27 mouse cellular contexts compared by ENCODE assay signal in the genomic region with DNA sequence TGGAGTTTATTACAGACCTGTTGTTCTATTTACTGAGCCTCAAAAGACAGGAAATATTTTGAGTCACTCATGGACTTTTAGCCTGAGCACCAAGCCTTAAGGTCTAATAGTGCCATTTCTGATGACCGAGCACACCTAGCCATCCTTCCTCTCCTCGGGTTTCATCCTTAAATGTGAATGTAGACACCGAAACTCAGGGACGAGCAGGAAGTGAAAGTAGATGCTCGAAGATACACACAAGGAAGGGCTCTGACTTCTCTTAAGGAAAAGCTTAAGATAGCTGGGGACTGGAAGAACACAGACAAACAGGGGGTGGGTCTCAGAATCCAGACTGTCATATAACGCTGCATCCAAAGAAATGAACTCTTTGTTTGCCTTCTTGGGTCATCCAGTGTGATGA. TPM values are rescaled to one million over a fixed set of nuclear protein-coding genes. Genes with fewer than 3 reads are reported as not detected.
DNase-seq lines count a peak whose midpoint lies in the region; ATAC-seq and TF ChIP-seq lines count a peak whose summit lies in the region.
"Had no signal": no experiment of that assay in that cellular context is flagged by ENCODE, and none has a peak within 500 bp of the region (broad histone marks: within the 10 kb centered on the region; RNA-seq: fewer than 3 reads in every experiment).

No protein-coding gene starts in this region.

- no peak overlapping the region for H3K4me2 ChIP-seq in midbrain, embryonic 11.5 days
- H3K4me2 ChIP-seq in midbrain, postnatal 0 days (ENCODE audit: low read depth, low read length, poor library complexity, severe bottlenecking): no peak overlapping the region
- H3K4me2 ChIP-seq in forebrain, embryonic 15.5 days (replicated peaks): no peak overlapping the region
- H3K4me2 ChIP-seq in liver, embryonic 11.5 days: no peak overlapping the region
- H3K4me2 ChIP-seq: embryonic facial prominence, embryonic 13.5 days; embryonic facial prominence, embryonic 15.5 days; forebrain, embryonic 12.5 days had no signal

- H3K9me3 ChIP-seq in midbrain, embryonic 11.5 days (ENCODE audit: control insufficient read depth, low read length): no peaks in the 10 kb centered on the region
- H3K9me3 ChIP-seq in midbrain, postnatal 0 days (ENCODE audit: low read length): no peaks in the 10 kb centered on the region
- H3K9me3 ChIP-seq in forebrain, embryonic 15.5 days: no peaks in the 10 kb centered on the region
- H3K9me3 ChIP-seq in liver, embryonic 11.5 days (ENCODE audit: control insufficient read depth, low read length): no peaks in the 10 kb centered on the region
- H3K9me3 ChIP-seq: embryonic facial prominence, embryonic 13.5 days; embryonic facial prominence, embryonic 15.5 days; forebrain, embryonic 10.5 days; forebrain, embryonic 12.5 days; G1E had no signal

- DNase-seq in midbrain, embryonic 11.5 days (ENCODE audit: low spot score, missing footprints): peak; percentile 44
- no peak for DNase-seq in midbrain, postnatal 0 days (ENCODE audit: low spot score)
- DNase-seq in thymus, postnatal 36 days: no peak
- DNase-seq in liver, embryonic 11.5 days (ENCODE audit: low spot score): no peak
- DNase-seq: adrenal gland, adult 8-10 months; adrenal gland, postnatal 14 days; adrenal gland, postnatal 36 days; cerebellum, adult 11-12 months; cerebellum, adult 2 months; cerebellum, adult 9-10 months; cerebellum, postnatal 10 days; cerebellum, postnatal 25 days; embryo, embryonic 11 days; forebrain, postnatal 0 days had no signal

- no peak overlapping the region for H3K27ac ChIP-seq in midbrain, embryonic 11.5 days (ENCODE audit: low read depth, low read length)
- H3K27ac ChIP-seq in midbrain, postnatal 0 days (ENCODE audit: low read depth, low read length): no peak overlapping the region
- no peak overlapping the region for H3K27ac ChIP-seq in forebrain, embryonic 15.5 days (replicated peaks)
- H3K27ac ChIP-seq in liver, embryonic 11.5 days (ENCODE audit: low read depth, low read length): no peak overlapping the region
- H3K27ac ChIP-seq: embryonic facial prominence, embryonic 13.5 days; embryonic facial prominence, embryonic 15.5 days; forebrain, embryonic 10.5 days; forebrain, embryonic 12.5 days had no signal

- no peaks in the 10 kb centered on the region for H3K36me3 ChIP-seq in midbrain, embryonic 11.5 days (ENCODE audit: control insufficient read depth, insufficient read depth, low read length)
- no peaks in the 10 kb centered on the region for H3K36me3 ChIP-seq in midbrain, postnatal 0 days (ENCODE audit: insufficient read depth, low read length)
- no peaks in the 10 kb centered on the region for H3K36me3 ChIP-seq in forebrain, embryonic 15.5 days
- H3K36me3 ChIP-seq in liver, embryonic 11.5 days (ENCODE audit: control insufficient read depth, insufficient read depth, low read length): no peaks in the 10 kb centered on the region
- H3K36me3 ChIP-seq: embryonic facial prominence, embryonic 13.5 days; embryonic facial prominence, embryonic 15.5 days; forebrain, embryonic 10.5 days; forebrain, embryonic 12.5 days; G1E had no signal

- H3K27me3 ChIP-seq in midbrain, embryonic 11.5 days (ENCODE audit: control insufficient read depth, insufficient read depth, low read length): no peaks in the 10 kb centered on the region
- H3K27me3 ChIP-seq in midbrain, postnatal 0 days (ENCODE audit: insufficient read depth, low read length): no peaks in the 10 kb centered on the region
- no peaks in the 10 kb centered on the region for H3K27me3 ChIP-seq in forebrain, embryonic 15.5 days
- H3K27me3 ChIP-seq in liver, embryonic 11.5 days (replicated peaks; ENCODE audit: control insufficient read depth, insufficient read depth, low read length): no peaks in the 10 kb centered on the region
- H3K27me3 ChIP-seq: embryonic facial prominence, embryonic 13.5 days; embryonic facial prominence, embryonic 15.5 days; forebrain, embryonic 12.5 days; Patski had no signal

- H3K4me1 ChIP-seq in midbrain, embryonic 11.5 days (ENCODE audit: control insufficient read depth, insufficient read depth, low read length): no peaks in the 10 kb centered on the region
- H3K4me1 ChIP-seq in midbrain, postnatal 0 days (ENCODE audit: insufficient read depth, low read length): no peaks in the 10 kb centered on the region
- H3K4me1 ChIP-seq in forebrain, embryonic 15.5 days: no peaks in the 10 kb centered on the region
- 0 out of 2 replicates have a peak, but pooled peaks cover 2% of the 10 kb centered on the region for H3K4me1 ChIP-seq in liver, embryonic 11.5 days (replicated peaks; ENCODE audit: control insufficient read depth, insufficient read depth, low read length)
- H3K4me1 ChIP-seq: forebrain, embryonic 12.5 days had no signal

- H3K9ac ChIP-seq in midbrain, embryonic 11.5 days (ENCODE audit: low read length): no peak overlapping the region
- H3K9ac ChIP-seq in midbrain, postnatal 0 days (replicated peaks; ENCODE audit: low read length, poor library complexity, severe bottlenecking): no peak overlapping the region
- H3K9ac ChIP-seq in forebrain, embryonic 15.5 days (replicated peaks): no peak overlapping the region
- no peak overlapping the region for H3K9ac ChIP-seq in liver, embryonic 11.5 days (ENCODE audit: low read depth, low read length)
- H3K9ac ChIP-seq: embryonic facial prominence, embryonic 13.5 days; embryonic facial prominence, embryonic 15.5 days; forebrain, embryonic 12.5 days; forebrain, postnatal 0 days had no signal

- no peak overlapping the region for H3K4me3 ChIP-seq in midbrain, embryonic 11.5 days (ENCODE audit: low read depth, low read length)
- no peak overlapping the region for H3K4me3 ChIP-seq in midbrain, postnatal 0 days (ENCODE audit: low read depth, low read length)
- no peak overlapping the region for H3K4me3 ChIP-seq in forebrain, embryonic 15.5 days
- H3K4me3 ChIP-seq in liver, embryonic 11.5 days (ENCODE audit: low read depth, low read length): no peak overlapping the region
- H3K4me3 ChIP-seq: embryonic facial prominence, embryonic 13.5 days; embryonic facial prominence, embryonic 15.5 days; erythroblast, embryonic 14.5 days; forebrain, embryonic 10.5 days; forebrain, embryonic 12.5 days had no signal

- 87% methylated on average over 6 of the region's 6 CpGs for WGBS in midbrain, embryonic 11.5 days
- WGBS in midbrain, postnatal 0 days: 87% methylated on average over 6 of the region's 6 CpGs
- 88% methylated on average over 6 of the region's 6 CpGs for WGBS in forebrain, embryonic 15.5 days
- WGBS in liver, embryonic 11.5 days: 65% methylated on average over 6 of the region's 6 CpGs

- TF ChIP-seq CTCF in midbrain, postnatal 0 days (IDR thresholded peaks at IDR 0.05): no peak

- ATAC-seq in midbrain, embryonic 11.5 days (ENCODE audit: low FRiP score): no peak
- ATAC-seq in midbrain, postnatal 0 days (ENCODE audit: low FRiP score): no peak
- ATAC-seq in common myeloid progenitor, adult 5-6 weeks (replicated peaks; ENCODE audit: low read depth, poor library complexity, severe bottlenecking): peak; percentile 45
- peak; percentile 57 for ATAC-seq in megakaryocyte, adult 5-6 weeks (ENCODE audit: poor library complexity, severe bottlenecking)
- ATAC-seq in forebrain, embryonic 15.5 days (replicated peaks): no peak
- ATAC-seq in liver, embryonic 11.5 days (replicated peaks; ENCODE audit: low FRiP score): no peak
- ATAC-seq: activated CD4-positive, CD25-positive, alpha-beta regulatory T cell, adult 4 months; forebrain, embryonic 14.5 days; forebrain, postnatal 0 days; Patski had no signal

RNA-seq across cellular contexts. Expression of a gene that starts 8.8 kb away (rescaled TPM):
- 0.80 and 0.89 TPM in 2 replicates for polyA plus RNA-seq in midbrain, embryonic 11.5 days (2014; fragmentation: Nextera tagmentation; extraction: Ambion mirVana)
- total RNA-seq in midbrain, postnatal 0 days (2014; rRNA removed): 4.7 and 4.9 TPM in 2 replicates
- polyA plus RNA-seq in midbrain, postnatal 0 days (2015; fragmentation: Nextera tagmentation; extraction: Ambion mirVana): 3.2 and 4.2 TPM in 2 replicates
- 0.27 and 1.2 TPM in 2 replicates for total RNA-seq in common myeloid progenitor, adult 5-6 weeks (2017)
- 0.25 and 0.57 TPM in 2 replicates for total RNA-seq in megakaryocyte, adult 5-6 weeks (2015)
- total RNA-seq in megakaryocyte, adult 5-6 weeks (2017): 0.24 and 1.1 TPM in 2 replicates
- polyA plus RNA-seq in forebrain, embryonic 15.5 days (2015; fragmentation: Nextera tagmentation; extraction: Ambion mirVana): 2.2 and 2.3 TPM in 2 replicates
- 0.11 and 0.12 TPM in 2 replicates for polyA plus RNA-seq in liver, embryonic 11.5 days (2014; fragmentation: Nextera tagmentation; extraction: Ambion mirVana)
- polyA plus RNA-seq: embryonic facial prominence, embryonic 11.5 days had no signal

Comparison
In these comparisons a context has a peak if more than half of its experiments do, and no peak if none do; other contexts are left out.
1. ATAC-seq: peak in common myeloid progenitor, adult 5-6 weeks (single experiment) and megakaryocyte, adult 5-6 weeks (single experiment); none in midbrain, embryonic 11.5 days (single experiment), midbrain, postnatal 0 days (single experiment), forebrain, embryonic 15.5 days (single experiment) and liver, embryonic 11.5 days (single experiment).